Mouse (Mus musculus): ENCODE measurements around the gene Nmrk1.
A peak's percentile ranks its signal among the peaks of the same experiment; 100 is the strongest.

Gene Nmrk1

GRCm38 (mm10) chr19:18654330-18654729, 22.6 kb downstream of the Nmrk1 start:
- DNase-seq: no peak

GRCm38 (mm10) chr19:18654984-18655383, 23.2 kb downstream of the Nmrk1 start:
- DNase-seq: no peak

- DNase-seq: no peak
Observed at GRCm38 (mm10) chr19:18655999-18656398, 24.2 kb downstream of the Nmrk1 start.

DNA sequence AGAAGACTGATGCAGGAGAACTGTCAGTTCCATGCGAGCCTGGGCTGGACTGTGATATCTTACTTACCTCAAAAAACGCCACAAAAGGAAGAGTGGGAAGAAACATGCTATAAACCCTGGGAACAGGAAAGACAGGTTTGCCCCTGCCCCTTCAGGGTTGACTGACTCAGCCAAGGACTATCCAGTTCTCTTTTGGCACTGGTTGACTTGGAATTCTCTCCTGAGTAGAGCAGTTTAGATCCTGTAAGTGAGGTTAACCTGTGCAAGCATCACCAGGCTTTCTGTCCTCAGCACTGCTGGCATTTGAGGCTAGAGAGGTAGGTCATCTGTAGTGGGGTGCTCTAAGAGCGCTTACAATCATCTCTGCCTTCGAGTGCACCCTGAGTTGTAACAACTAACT, 26.7 kb downstream of the Nmrk1 start:
- peak in 1 of 2 experiments; percentile 27 for DNase-seq

DNA sequence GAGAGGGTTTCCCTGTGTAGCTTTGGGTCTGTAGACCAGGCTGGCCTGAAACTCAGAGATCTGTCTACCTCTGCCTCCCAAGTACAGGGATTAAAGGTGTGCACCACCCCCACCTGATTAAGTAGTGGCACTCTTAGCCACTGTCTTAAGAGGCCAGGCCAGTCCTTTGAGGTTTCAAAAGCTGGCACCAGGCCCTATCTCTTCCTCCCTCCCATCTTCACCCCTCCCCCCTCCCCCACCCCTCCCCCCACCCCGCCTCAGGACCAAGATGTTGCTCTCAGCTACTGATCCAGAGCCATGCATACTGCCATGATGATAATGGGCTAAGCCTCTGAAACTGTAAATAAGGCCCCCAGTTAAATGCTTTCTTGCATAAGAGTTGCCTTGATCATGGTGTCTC, 27.6 kb downstream of the Nmrk1 start:
- DNase-seq: no peak

DNA sequence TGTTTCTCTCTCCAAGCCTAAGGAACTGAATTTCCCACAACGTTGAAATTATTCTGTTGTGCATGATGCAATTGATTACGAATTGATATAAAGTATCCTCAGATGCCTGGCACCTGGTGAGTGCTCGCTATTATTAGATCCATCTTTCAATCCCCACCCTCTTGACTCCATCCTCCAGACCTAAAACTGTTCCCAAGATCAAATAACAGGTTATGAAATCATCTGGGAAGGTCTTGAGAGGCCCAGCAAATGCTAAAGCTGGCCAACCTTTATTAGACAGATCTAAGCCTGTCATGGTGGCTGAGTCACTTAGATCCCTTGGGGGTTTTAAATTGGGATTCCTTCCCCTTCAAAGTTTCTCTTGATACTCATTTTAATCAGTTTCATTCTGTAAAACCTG, 28.7 kb downstream of the Nmrk1 start:
- no peak for DNase-seq

DNA sequence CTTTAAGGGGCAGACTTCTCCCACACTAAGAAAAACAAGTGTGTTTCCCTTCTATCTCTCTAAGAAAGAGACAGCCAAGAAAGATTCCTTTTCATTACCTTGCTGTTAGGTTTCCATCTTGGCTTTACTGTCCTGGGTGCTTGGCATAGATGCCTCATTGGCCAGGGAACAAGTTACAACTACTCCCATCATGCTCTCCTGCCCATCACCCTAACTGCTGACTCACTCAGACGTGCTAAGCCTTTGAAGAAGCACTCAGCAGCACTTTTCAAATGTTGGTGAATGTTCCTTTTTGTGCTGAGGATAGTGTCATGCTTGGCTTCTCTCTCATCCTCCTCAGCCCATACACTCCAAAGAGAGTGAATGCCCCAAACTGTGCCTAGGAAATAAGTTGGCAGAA, 29.9 kb downstream of the Nmrk1 start:
- no peak for DNase-seq

GRCm38 (mm10) chr19:18663904-18664303, 32.2 kb downstream of the Nmrk1 start:
- DNase-seq: no peak

DNA sequence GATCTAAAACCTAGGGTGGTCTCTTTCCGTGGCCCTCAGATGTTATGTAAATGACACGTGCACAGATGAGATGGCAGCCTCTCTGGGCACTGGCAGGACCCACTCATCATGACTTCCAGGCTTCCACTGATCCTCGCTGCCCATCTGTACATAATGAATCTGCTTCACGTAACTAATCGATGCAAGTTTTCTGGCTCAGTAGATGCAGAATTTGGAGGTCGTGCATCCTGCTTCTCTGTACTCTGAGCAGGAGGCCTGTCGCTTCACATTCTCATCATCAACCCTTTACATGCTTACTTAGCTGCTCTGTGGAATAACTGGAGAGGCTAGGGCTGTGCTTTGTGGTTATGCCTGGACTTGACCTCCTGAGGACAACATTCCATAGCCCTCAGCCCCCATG, 35.2 kb downstream of the Nmrk1 start:
- DNase-seq: no peak

GRCm38 (mm10) chr19:18669551-18669950, 37.8 kb downstream of the Nmrk1 start:
- DNase-seq: no peak

DNA sequence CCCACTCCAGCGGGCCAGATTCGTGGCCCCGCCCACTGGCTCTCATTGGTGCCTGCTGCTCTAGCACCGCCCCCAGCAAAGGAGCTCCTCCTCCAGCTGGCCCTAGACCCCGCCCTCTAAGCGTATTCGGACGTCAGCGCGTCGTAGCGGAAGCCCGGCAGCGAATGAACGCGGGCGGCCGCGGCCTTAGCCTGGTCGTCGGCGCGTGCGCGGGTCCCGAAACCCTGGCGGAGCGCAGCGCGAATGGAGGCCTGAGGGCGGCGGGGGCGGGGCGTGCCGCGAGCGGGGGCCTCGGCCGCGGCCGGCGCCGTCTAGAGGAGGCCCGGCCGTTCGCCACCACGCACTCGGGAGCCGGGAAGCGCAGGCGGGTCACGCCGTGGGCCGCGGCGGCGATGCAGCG, 38.9 kb downstream of the Nmrk1 start, which contains the start of gene Carnmt1:
Gene Carnmt1 (plus strand): TSS at position 157 of the 400 bp plus-strand sequence.
- DNase-seq: peak; percentile 99

- DNase-seq: peak; percentile 20 to 63
Observed at GRCm38 (mm10) chr19:18671056-18671741, 39.4 kb downstream of the Nmrk1 start.

DNA sequence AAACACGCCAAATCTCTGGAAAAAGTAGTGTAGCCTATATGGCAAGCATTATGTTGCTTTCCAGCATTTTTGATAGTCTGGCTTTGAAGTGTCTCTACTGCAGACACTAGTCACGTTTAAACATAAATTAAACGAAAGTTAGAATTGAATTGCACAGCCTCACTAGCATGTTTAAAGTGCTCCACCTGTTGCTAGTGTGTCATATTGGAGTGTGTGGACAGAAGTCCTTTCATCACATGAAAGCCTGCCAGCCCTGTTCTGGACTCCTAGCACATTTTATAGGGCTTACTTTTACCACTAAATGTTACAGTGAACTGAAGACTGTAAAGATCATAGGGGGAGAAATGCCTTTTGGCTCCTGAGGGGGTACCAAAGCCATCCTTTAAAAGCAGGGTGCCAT, 40.7 kb downstream of the Nmrk1 start:
- DNase-seq: no peak

DNA sequence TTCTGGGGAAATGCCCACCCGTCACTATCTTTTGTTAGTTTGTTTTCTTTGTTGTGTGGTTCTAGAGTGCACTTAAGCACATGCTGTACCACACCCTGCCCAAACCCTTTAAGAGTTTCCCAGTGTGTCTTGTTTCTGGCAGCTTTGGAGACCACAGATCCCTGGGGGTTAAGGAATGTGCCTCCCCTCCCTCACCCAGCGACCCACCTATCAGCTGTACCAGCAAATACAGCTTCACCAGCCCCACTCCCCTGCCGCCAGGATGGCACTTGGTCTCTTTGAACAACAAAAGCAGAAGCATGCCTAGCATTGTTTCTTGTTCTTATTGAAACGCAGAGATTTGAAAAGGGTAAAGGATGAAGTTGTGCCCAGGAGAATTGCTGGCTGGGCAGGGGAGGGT, 41.4 kb downstream of the Nmrk1 start:
- DNase-seq: no peak

DNA sequence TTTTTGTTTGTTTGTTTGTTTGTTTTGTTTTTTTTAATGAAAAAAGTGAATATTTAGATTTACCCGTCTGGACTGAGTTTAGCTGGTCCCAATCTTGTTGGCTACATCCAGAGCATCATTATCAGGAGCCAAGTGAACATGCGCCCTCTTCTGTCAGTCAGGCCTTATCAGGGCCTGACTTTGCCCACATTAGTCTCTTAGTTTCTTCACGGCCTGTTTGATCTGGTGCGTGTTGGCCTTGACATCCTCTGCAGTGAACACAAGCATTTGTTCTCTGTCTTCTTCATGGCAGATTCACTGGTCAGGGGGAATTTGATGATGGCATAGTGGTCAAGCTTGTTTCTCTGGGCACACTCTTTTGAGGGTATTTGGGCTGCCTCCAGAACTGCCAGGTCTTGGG, 50.4 kb downstream of the Nmrk1 start:
- no peak for DNase-seq

GRCm38 (mm10) chr19:18687556-18687955, 55.8 kb downstream of the Nmrk1 start:
- peak; percentile 44 to 64 for DNase-seq

DNA sequence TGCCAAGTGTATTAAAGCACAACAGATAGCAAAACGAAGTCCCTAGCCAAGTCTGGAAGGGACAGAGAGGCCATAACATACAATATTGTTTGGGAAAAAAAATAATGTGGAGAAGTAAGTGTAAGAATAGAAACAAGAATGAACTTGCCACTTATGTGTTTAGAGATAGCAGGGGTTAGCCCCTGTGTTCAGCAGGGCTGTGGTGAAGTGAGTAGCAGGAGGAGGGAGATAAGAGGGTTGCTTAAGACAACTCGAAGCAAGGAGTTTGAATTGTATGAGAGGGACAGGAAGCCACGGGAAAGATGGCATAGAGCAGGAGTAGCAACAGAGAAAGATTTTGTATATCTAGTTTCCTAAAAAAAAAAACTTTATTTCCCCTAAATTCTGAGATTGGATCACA, 60.4 kb downstream of the Nmrk1 start:
- DNase-seq: no peak

DNA sequence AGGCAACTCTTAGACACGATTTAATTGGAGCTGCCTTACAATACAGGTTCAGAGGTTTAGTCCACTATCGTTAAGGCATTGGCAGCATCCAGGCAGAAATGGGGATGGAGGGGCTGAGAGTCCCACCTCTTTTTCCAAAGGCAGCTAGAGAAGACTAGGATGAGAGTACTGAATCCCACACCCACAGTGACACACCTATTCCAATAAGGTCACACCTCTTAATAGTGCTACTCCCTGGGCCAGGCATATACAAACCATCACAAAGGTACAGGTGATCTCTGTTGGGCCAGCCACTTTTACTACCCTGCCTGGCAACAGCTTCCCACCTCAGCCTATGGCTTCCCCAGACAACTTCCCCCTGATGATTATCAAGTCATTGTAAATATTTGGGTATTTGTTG, 61.0 kb downstream of the Nmrk1 start:
- DNase-seq: no peak

DNA sequence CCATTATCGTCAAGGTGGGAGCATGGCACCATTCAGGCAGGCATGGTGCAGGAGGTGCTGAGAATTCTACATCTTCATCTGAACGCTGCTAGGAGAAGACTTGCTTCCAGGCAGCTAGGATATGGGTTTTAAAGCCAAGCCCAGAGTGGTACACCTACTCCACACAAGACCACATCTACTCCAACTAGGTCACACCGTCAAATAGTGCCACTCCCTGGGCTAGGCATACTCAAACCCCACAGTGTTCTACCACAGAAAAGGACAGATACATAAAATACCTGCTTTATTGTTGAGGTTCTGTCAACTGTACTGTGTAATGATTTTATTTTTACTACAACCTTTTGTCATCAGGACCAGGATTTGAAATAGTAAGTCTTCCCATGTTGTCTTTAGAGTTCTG, 63.4 kb downstream of the Nmrk1 start:
- DNase-seq: no peak

- no peak for DNase-seq
Observed at GRCm38 (mm10) chr19:18695552-18695951, 63.8 kb downstream of the Nmrk1 start.
